Mouse (Mus musculus): ENCODE results near the gene Wrb. TPM values are rescaled to one million over a fixed set of nuclear protein-coding genes. Genes with fewer than 3 reads are reported as not detected.

Gene Wrb
- polyA plus RNA-seq, 2 experiments from 2014 or later: 19.1 to 21.4 TPM

- peak; percentile 61 for ATAC-seq
Observed at GRCm38 (mm10) chr16:96159091-96159731, 14.0 kb downstream of the Wrb start.

GRCm38 (mm10) chr16:96159794-96160346 lies 14.7 kb downstream of the Wrb start:
- peak; percentile 14 for ATAC-seq

GRCm38 (mm10) chr16:96160927-96161326 lies 15.7 kb downstream of the Wrb start:
- ATAC-seq: no peak

GRCm38 (mm10) chr16:96161336-96161735 lies 16.1 kb downstream of the Wrb start:
- ATAC-seq: no peak

- ATAC-seq: no peak
Observed at GRCm38 (mm10) chr16:96165723-96166264, 20.6 kb downstream of the Wrb start.

- no peak for ATAC-seq
Observed at GRCm38 (mm10) chr16:96168837-96169236, 23.6 kb downstream of the Wrb start.

- ATAC-seq: no peak
Observed at GRCm38 (mm10) chr16:96173648-96174047, 28.4 kb downstream of the Wrb start.

- ATAC-seq: no peak
Observed at GRCm38 (mm10) chr16:96175399-96175798, 30.2 kb downstream of the Wrb start.

GRCm38 (mm10) chr16:96179156-96179555 lies 33.9 kb downstream of the Wrb start:
- no peak for ATAC-seq

GRCm38 (mm10) chr16:96187619-96188018 lies 42.4 kb downstream of the Wrb start:
- ATAC-seq: no peak

- ATAC-seq: peak; percentile 95
Observed at GRCm38 (mm10) chr16:96191531-96192506, 46.6 kb downstream of the Wrb start, which contains the start of gene Lca5l. Lca5l (minus strand) TSS chr16:96192271.

- no peak for ATAC-seq
Observed at GRCm38 (mm10) chr16:96199913-96200701, 54.9 kb downstream of the Wrb start, which contains the start of gene Sh3bgr. Sh3bgr (plus strand) TSS chr16:96200450.

- ATAC-seq: no peak
Observed at GRCm38 (mm10) chr16:96200702-96201028, 55.5 kb downstream of the Wrb start.

GRCm38 (mm10) chr16:96201485-96202232 lies 56.5 kb downstream of the Wrb start:
- ATAC-seq: no peak

Other genes with a start within 250 kb of the Wrb start
- gene Psmg1, start 154.4 kb upstream of the Wrb start, polyA plus RNA-seq (2017; shearing (Covaris generic)): 10 to 100 TPM; 23.4 to 24.1 TPM
- 10 to 100 TPM; 54.9 to 60.0 TPM for gene Brwd1, start 62.9 kb upstream of the Wrb start, polyA plus RNA-seq (2017; shearing (Covaris generic))
- gene Hmgn1, start 17.7 kb upstream of the Wrb start, polyA plus RNA-seq (2017; shearing (Covaris generic)): 10 to 100 TPM; 62.4 to 79.5 TPM
- gene Lca5l, start 46.9 kb downstream of the Wrb start, polyA plus RNA-seq (2017; shearing (Covaris generic)): not detected
- not detected for gene Sh3bgr, start 55.0 kb downstream of the Wrb start, polyA plus RNA-seq (2017; shearing (Covaris generic))
- gene B3galt5, start 90.4 kb downstream of the Wrb start, polyA plus RNA-seq (2017; shearing (Covaris generic)): 1 to 10 TPM; 2.1 to 2.7 TPM

Data from CD4-positive, CD25-positive, alpha-beta regulatory T cell, adult 4 months (primary cell).